Mouse (Mus musculus): ENCODE measurements at regions not wholly inside any gene's neighbourhood (a gene's known extent, or its start where the extent isn't known, plus 50 kb on each side); places are given as distances from the start of the nearest gene placed in this dataset.

GRCm38 (mm10) chr1:77073071-77073470 lies 441.8 kb downstream of the Epha4 start:
- H3K36me3 ChIP-seq (ENCODE audit: control insufficient read depth, insufficient read depth) = no peaks in the 10 kb centered on the region
- TF ChIP-seq CTCF (IDR thresholded peaks at IDR 0.05; ENCODE audit: low read depth) = no peak
- no peaks in the 10 kb centered on the region for H3K27me3 ChIP-seq (replicated peaks; ENCODE audit: control insufficient read depth, insufficient read depth, low read length)
- no peak overlapping the region for H3K27ac ChIP-seq (ENCODE audit: low read depth, low read length)
- no peak for ATAC-seq
- no peaks in the 10 kb centered on the region for H3K4me1 ChIP-seq (replicated peaks; ENCODE audit: control insufficient read depth, insufficient read depth, low read length)
- no peak overlapping the region for H3K4me2 ChIP-seq (replicated peaks; ENCODE audit: low read depth)
- WGBS = 55% methylated on average over 1 of the region's 1 CpGs
- no peaks in the 10 kb centered on the region for H3K9me3 ChIP-seq (ENCODE audit: control insufficient read depth)
- no peak overlapping the region for H3K4me3 ChIP-seq (ENCODE audit: low read depth, low read length)
- no peak overlapping the region for H3K9ac ChIP-seq (ENCODE audit: low read depth, low read length)

- H3K9ac ChIP-seq (ENCODE audit: low read depth, low read length) = no peak overlapping the region
- no peaks in the 10 kb centered on the region for H3K27me3 ChIP-seq (replicated peaks; ENCODE audit: control insufficient read depth, insufficient read depth, low read length)
- H3K9me3 ChIP-seq (ENCODE audit: control insufficient read depth) = no peaks in the 10 kb centered on the region
- H3K36me3 ChIP-seq (ENCODE audit: control insufficient read depth, insufficient read depth) = no peaks in the 10 kb centered on the region
- no peak for ATAC-seq
- TF ChIP-seq CTCF (IDR thresholded peaks at IDR 0.05; ENCODE audit: low read depth) = no peak
- no peak overlapping the region for H3K4me3 ChIP-seq (ENCODE audit: low read depth, low read length)
- no peak overlapping the region for H3K27ac ChIP-seq (ENCODE audit: low read depth, low read length)
- no peaks in the 10 kb centered on the region for H3K4me1 ChIP-seq (replicated peaks; ENCODE audit: control insufficient read depth, insufficient read depth, low read length)
- H3K4me2 ChIP-seq (replicated peaks; ENCODE audit: low read depth) = no peak overlapping the region
- 82% methylated on average over 13 of the region's 13 CpGs for WGBS
Measured at GRCm38 (mm10) chr1:77074926-77075885, 439.7 kb downstream of the Epha4 start.

GRCm38 (mm10) chr1:77080767-77081166 lies 434.1 kb downstream of the Epha4 start:
- Histone ChIP-seq H3K4me2 (replicated peaks; ENCODE audit: low read depth) (no peak overlapping the region), H3K27me3 (replicated peaks; ENCODE audit: control insufficient read depth, insufficient read depth, low read length) (no peaks in the 10 kb centered on the region), H3K9ac (ENCODE audit: low read depth, low read length) (no peak overlapping the region), H3K4me1 (replicated peaks; ENCODE audit: control insufficient read depth, insufficient read depth, low read length) (no peaks in the 10 kb centered on the region), H3K9me3 (ENCODE audit: control insufficient read depth) (no peaks in the 10 kb centered on the region), H3K4me3 (ENCODE audit: low read depth, low read length) (no peak overlapping the region), H3K27ac (ENCODE audit: low read depth, low read length) (no peak overlapping the region), H3K36me3 (ENCODE audit: control insufficient read depth, insufficient read depth) (no peaks in the 10 kb centered on the region)
- ATAC-seq = no peak
- 43% methylated on average over 5 of the region's 5 CpGs for WGBS
- no peak for TF ChIP-seq CTCF (IDR thresholded peaks at IDR 0.05; ENCODE audit: low read depth)

GRCm38 (mm10) chr1:77081660-77082059 lies 433.2 kb downstream of the Epha4 start:
- Histone ChIP-seq H3K36me3 (ENCODE audit: control insufficient read depth, insufficient read depth) (no peaks in the 10 kb centered on the region), H3K4me3 (ENCODE audit: low read depth, low read length) (no peak overlapping the region), H3K9me3 (ENCODE audit: control insufficient read depth) (no peaks in the 10 kb centered on the region), H3K9ac (ENCODE audit: low read depth, low read length) (no peak overlapping the region), H3K27ac (ENCODE audit: low read depth, low read length) (no peak overlapping the region), H3K4me2 (replicated peaks; ENCODE audit: low read depth) (no peak overlapping the region), H3K4me1 (replicated peaks; ENCODE audit: control insufficient read depth, insufficient read depth, low read length) (no peaks in the 10 kb centered on the region), H3K27me3 (replicated peaks; ENCODE audit: control insufficient read depth, insufficient read depth, low read length) (no peaks in the 10 kb centered on the region)
- 57% methylated on average over 7 of the region's 7 CpGs for WGBS
- TF ChIP-seq CTCF (IDR thresholded peaks at IDR 0.05; ENCODE audit: low read depth) = peak; percentile 57
- no peak for ATAC-seq

- Histone ChIP-seq H3K4me2 (replicated peaks; ENCODE audit: low read depth) (no peak overlapping the region), H3K9ac (ENCODE audit: low read depth, low read length) (no peak overlapping the region), H3K27me3 (replicated peaks; ENCODE audit: control insufficient read depth, insufficient read depth, low read length) (no peaks in the 10 kb centered on the region), H3K36me3 (ENCODE audit: control insufficient read depth, insufficient read depth) (no peaks in the 10 kb centered on the region), H3K4me3 (ENCODE audit: low read depth, low read length) (no peak overlapping the region), H3K4me1 (replicated peaks; ENCODE audit: control insufficient read depth, insufficient read depth, low read length) (no peaks in the 10 kb centered on the region), H3K9me3 (ENCODE audit: control insufficient read depth) (no peaks in the 10 kb centered on the region), H3K27ac (ENCODE audit: low read depth, low read length) (no peak overlapping the region)
- 61% methylated on average over 3 of the region's 3 CpGs for WGBS
- ATAC-seq = no peak
- TF ChIP-seq CTCF (IDR thresholded peaks at IDR 0.05; ENCODE audit: low read depth) = no peak
Measured at GRCm38 (mm10) chr1:77082410-77082809, 432.5 kb downstream of the Epha4 start.

- H3K9ac ChIP-seq (ENCODE audit: low read depth, low read length) = no peak overlapping the region
- H3K36me3 ChIP-seq (ENCODE audit: control insufficient read depth, insufficient read depth) = no peaks in the 10 kb centered on the region
- ATAC-seq = no peak
- WGBS = 29% methylated on average over 2 of the region's 2 CpGs
- H3K27ac ChIP-seq (ENCODE audit: low read depth, low read length) = no peak overlapping the region
- no peak overlapping the region for H3K4me3 ChIP-seq (ENCODE audit: low read depth, low read length)
- H3K4me1 ChIP-seq (replicated peaks; ENCODE audit: control insufficient read depth, insufficient read depth, low read length) = no peaks in the 10 kb centered on the region
- TF ChIP-seq CTCF (IDR thresholded peaks at IDR 0.05; ENCODE audit: low read depth) = no peak
- H3K27me3 ChIP-seq (replicated peaks; ENCODE audit: control insufficient read depth, insufficient read depth, low read length) = no peaks in the 10 kb centered on the region
- no peak overlapping the region for H3K4me2 ChIP-seq (replicated peaks; ENCODE audit: low read depth)
- H3K9me3 ChIP-seq (ENCODE audit: control insufficient read depth) = no peaks in the 10 kb centered on the region
Measured at GRCm38 (mm10) chr1:77093551-77093950, 421.3 kb downstream of the Epha4 start.
